Mouse (Mus musculus) limb, embryonic 11.5 days (tissue): Measurements from ENCODE around the gene Susd1. TPM values are rescaled to one million over a fixed set of nuclear protein-coding genes. Genes with fewer than 3 reads are reported as not detected.

ENCODE experiments used
- ATAC-seq: fragments of 200-750 bp; cut with Nextera tagmentation; 2 replicates; pipeline ENCODE4 v1.8.0; 2017; ENCODE audit warnings: low read depth; ENCODE audit not compliant: insufficient number of reproducible peaks, low FRiP score, low TSS enrichment
- DNase-seq: peaks from one replicate; pipeline ENCODE4 v3.0.0-alpha.2; 2015; ENCODE audit warnings: low spot score
- H3K27ac ChIP-seq: fragments of 300-500 bp; sonication (generic); replicated peaks from 2 replicates; pipeline ENCODE4 v1.5.1; 2014; ENCODE audit warnings: low read depth, mild to moderate bottlenecking, low read length
- H3K27me3 ChIP-seq: fragments of 300-500 bp; sonication (generic); 2 replicates; pipeline ENCODE4 v1.6.1; 2014; ENCODE audit warnings: mild to moderate bottlenecking, low read length, mixed read lengths; ENCODE audit not compliant: control insufficient read depth, insufficient read depth
- H3K36me3 ChIP-seq: fragments of 300-500 bp; sonication (generic); 2 replicates; pipeline ENCODE4 v1.6.1; 2014; ENCODE audit warnings: mild to moderate bottlenecking, low read length, moderate library complexity, mixed read lengths; ENCODE audit not compliant: control insufficient read depth, insufficient read depth
- H3K4me1 ChIP-seq: fragments of 300-500 bp; sonication (generic); 2 replicates; pipeline ENCODE4 v1.6.1; 2014; ENCODE audit warnings: low read length, mixed read lengths; ENCODE audit not compliant: control insufficient read depth, insufficient read depth
- H3K4me2 ChIP-seq: fragments of 300-500 bp; sonication (generic); 2 replicates; pipeline ENCODE4 v1.6.1; 2014; ENCODE audit warnings: low read depth, mild to moderate bottlenecking, moderate library complexity; ENCODE audit not compliant: severe bottlenecking
- H3K4me3 ChIP-seq: fragments of 300-500 bp; sonication (generic); 2 replicates; pipeline ENCODE4 v1.5.1; 2014; ENCODE audit warnings: low read depth, low read length
- H3K9ac ChIP-seq: fragments of 300-500 bp; sonication (generic); 2 replicates; pipeline ENCODE4 v1.6.1; 2014; ENCODE audit warnings: mild to moderate bottlenecking, low read length
- H3K9me3 ChIP-seq: fragments of 300-500 bp; sonication (generic); 2 replicates; pipeline ENCODE4 v1.6.1; 2016; ENCODE audit warnings: low read length; ENCODE audit not compliant: control insufficient read depth
- WGBS: fragments of 180-500 bp; shearing (Covaris S2); extraction: QIAGEN DNeasy Blood & Tissue Kit; methylation state at CpG from one replicate; pipeline ENCODE4 v1.1.7; 2014; 5-methylcytosine and 5-hydroxymethylcytosine counted together
- polyA plus RNA-seq: library from polyadenylated mRNA; unstranded; fragments of >200 nt; fragmentation: Nextera tagmentation; extraction: Ambion mirVana; gene quantifications from 2 replicates; pipeline ENCODE4 v1.2.1, GENCODE M21; 2014

Gene Susd1
- polyA plus RNA-seq, 1 experiment from 2014 or later = 0.99 TPM

DNA sequence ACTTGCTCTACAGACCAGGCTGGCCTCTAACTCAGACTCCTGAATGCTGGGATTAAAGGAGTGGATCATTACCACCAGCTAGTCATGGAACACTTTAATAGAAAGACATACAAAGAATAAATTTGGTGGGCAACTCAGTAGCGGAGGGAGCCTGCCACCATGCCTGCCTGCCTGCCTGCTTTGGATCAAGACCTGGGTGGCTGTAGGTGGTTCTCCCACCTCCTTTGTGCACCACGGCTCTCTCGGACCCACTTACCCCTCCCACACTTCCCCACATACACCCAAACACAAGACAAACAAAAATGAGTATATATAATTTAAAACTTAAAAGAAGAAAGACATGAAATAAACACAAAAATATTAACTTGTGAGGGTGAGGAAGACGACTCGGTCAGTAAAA lies 18.7 kb upstream of the Susd1 start:
- no peaks in the 10 kb centered on the region for H3K9me3 ChIP-seq
- H3K27ac ChIP-seq = no peak overlapping the region
- H3K4me2 ChIP-seq = no peak overlapping the region
- no peak overlapping the region for H3K4me3 ChIP-seq
- H3K9ac ChIP-seq = no peak overlapping the region
- 0 out of 2 replicates have a peak, but pooled peaks cover 2% of the 10 kb centered on the region for H3K4me1 ChIP-seq
- DNase-seq = no peak
- H3K36me3 ChIP-seq = no peaks in the 10 kb centered on the region
- H3K27me3 ChIP-seq = no peaks in the 10 kb centered on the region
- ATAC-seq = no peak
- 90% methylated on average over 5 of the region's 5 CpGs for WGBS

- no peaks in the 10 kb centered on the region for H3K36me3 ChIP-seq
- ATAC-seq = no peak
Measured at GRCm38 (mm10) chr4:59455465-59455864, 17.0 kb upstream of the Susd1 start.

DNA sequence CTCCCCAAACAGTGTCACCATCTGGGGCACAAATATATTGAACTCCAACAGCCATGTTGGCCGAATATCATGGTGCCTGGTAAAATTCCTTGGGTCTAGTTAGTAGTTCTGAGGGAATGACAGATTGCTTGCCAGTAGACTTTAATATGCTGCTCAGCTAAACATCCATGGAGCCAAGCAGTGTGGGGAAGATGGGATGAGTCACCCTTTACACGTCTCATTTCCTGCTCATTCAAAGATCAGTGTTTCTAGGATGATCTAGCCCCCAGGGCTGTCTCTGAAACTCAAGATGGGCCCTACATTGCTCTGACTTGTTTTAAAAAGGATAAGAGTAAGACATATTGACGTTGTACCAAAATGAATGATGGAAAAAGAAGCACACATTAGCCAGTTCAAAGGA lies 15.6 kb upstream of the Susd1 start:
- Histone ChIP-seq H3K36me3 (no peaks in the 10 kb centered on the region), H3K4me3 (no peak overlapping the region), H3K27me3 (no peaks in the 10 kb centered on the region), H3K27ac (no peak overlapping the region), H3K4me2 (no peak overlapping the region), H3K9me3 (no peaks in the 10 kb centered on the region), H3K4me1 (no peaks in the 10 kb centered on the region), H3K9ac (no peak overlapping the region)
- WGBS = 70% methylated on average over 3 of the region's 3 CpGs
- no peak for DNase-seq
- ATAC-seq = no peak

More at GRCm38 (mm10) chr4:59455465-59455864, 17.0 kb upstream of the Susd1 start:
- WGBS = 57% methylated on average over 2 of the region's 2 CpGs
- no peak overlapping the region for H3K9ac ChIP-seq
- no peak overlapping the region for H3K4me3 ChIP-seq
- H3K27ac ChIP-seq = no peak overlapping the region
- no peak overlapping the region for H3K4me2 ChIP-seq
- H3K9me3 ChIP-seq = no peaks in the 10 kb centered on the region
- 0 out of 2 replicates have a peak, but pooled peaks cover 2% of the 10 kb centered on the region for H3K4me1 ChIP-seq
- H3K27me3 ChIP-seq = no peaks in the 10 kb centered on the region
- DNase-seq = peak; percentile 19

DNA sequence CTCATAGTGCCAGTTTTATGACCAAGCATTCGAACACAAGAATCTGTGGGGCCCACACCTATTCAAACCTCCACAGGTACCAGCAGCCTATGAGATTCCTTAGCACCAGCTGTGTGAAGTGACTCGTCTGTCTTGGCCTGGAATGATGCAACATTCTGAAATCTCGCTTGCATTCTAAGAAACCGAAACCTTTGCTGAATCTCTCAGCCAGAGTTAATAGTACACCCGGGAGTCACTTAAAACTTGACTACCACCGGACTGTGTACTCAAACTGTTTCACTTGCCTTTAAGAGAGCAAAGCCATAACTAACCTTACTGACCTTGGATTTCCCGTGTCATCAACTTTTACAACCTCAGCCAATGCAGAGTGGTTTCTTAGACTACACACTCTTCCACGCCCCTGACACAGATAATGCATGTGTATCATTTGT lies 14.1 kb upstream of the Susd1 start:
- no peak overlapping the region for H3K27ac ChIP-seq
- H3K36me3 ChIP-seq = no peaks in the 10 kb centered on the region
- H3K9me3 ChIP-seq = no peaks in the 10 kb centered on the region
- H3K4me1 ChIP-seq = no peaks in the 10 kb centered on the region
- no peak for ATAC-seq
- H3K4me3 ChIP-seq = no peak overlapping the region
- DNase-seq = no peak
- no peak overlapping the region for H3K4me2 ChIP-seq
- no peaks in the 10 kb centered on the region for H3K27me3 ChIP-seq
- WGBS = 55% methylated on average over 8 of the region's 8 CpGs
- no peak overlapping the region for H3K9ac ChIP-seq

DNA sequence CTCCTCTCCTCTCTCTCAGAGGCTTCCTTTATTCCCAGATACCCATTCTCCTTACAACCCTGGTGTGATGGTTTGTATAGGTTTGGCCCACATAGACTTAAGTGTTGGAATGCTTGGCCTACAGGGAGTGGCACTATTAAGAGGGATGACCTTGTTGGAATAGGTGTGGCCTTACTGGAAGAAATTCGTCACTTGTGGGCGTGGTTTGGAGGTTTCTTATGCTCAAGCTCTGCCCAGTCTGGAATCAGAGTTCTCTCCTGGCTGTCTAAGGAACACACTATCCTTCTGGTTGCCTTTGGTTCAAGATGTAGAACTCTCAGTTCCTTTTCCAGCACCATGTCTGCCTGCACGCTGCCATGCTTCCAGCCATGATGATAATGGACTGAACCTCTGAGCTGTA lies 12.5 kb upstream of the Susd1 start:
- WGBS = 84% methylated on average over 3 of the region's 3 CpGs
- ATAC-seq (no peak), DNase-seq (no peak)
- Histone ChIP-seq H3K36me3 (no peaks in the 10 kb centered on the region), H3K4me3 (no peak overlapping the region), H3K9me3 (no peaks in the 10 kb centered on the region; the same call in 1 of the 2 replicates), H3K4me2 (no peak overlapping the region), H3K27me3 (no peaks in the 10 kb centered on the region), H3K9ac (no peak overlapping the region), H3K27ac (no peak overlapping the region), H3K4me1 (no peaks in the 10 kb centered on the region)

- Histone ChIP-seq H3K27ac (no peak overlapping the region), H3K36me3 (no peaks in the 10 kb centered on the region), H3K9ac (no peak overlapping the region), H3K4me1 (0 out of 2 replicates have a peak, but pooled peaks cover 3% of the 10 kb centered on the region), H3K9me3 (no peaks in the 10 kb centered on the region; the same call in 1 of the 2 replicates), H3K4me2 (no peak overlapping the region), H3K27me3 (no peaks in the 10 kb centered on the region), H3K4me3 (no peak overlapping the region)
- DNase-seq (no peak), ATAC-seq (no peak)
- WGBS = 82% methylated on average over 6 of the region's 6 CpGs
Measured at GRCm38 (mm10) chr4:59450234-59450854, 11.9 kb upstream of the Susd1 start.

DNA sequence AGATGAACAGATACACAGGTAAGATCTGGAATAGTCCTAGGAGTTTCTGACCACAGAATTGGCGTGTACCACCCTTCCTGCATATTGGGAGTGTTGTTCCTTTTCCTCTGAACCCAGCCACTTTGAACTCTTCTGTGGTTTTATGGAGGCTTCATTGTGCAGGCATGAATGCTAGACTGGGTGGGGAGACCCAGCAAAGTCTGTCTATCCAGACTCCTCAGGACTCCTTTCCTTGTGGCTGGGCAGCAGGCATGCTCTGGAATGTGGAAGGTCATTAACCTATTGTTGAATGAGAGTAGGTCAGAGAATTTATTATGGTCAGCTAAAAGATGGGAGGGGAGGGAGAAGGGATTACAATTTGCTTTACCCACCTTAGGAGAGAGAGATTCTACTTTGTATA lies 8.9 kb upstream of the Susd1 start:
- 85% methylated on average over 1 of the region's 1 CpGs for WGBS
- Histone ChIP-seq H3K4me3 (no peak overlapping the region), H3K9me3 (no peaks in the 10 kb centered on the region; the same call in 1 of the 2 replicates), H3K9ac (no peak overlapping the region), H3K27me3 (no peaks in the 10 kb centered on the region), H3K4me1 (0 out of 2 replicates have a peak, but pooled peaks cover 3% of the 10 kb centered on the region), H3K36me3 (no peaks in the 10 kb centered on the region), H3K27ac (no peak overlapping the region), H3K4me2 (no peak overlapping the region)
- DNase-seq = no peak
- no peak for ATAC-seq

DNA sequence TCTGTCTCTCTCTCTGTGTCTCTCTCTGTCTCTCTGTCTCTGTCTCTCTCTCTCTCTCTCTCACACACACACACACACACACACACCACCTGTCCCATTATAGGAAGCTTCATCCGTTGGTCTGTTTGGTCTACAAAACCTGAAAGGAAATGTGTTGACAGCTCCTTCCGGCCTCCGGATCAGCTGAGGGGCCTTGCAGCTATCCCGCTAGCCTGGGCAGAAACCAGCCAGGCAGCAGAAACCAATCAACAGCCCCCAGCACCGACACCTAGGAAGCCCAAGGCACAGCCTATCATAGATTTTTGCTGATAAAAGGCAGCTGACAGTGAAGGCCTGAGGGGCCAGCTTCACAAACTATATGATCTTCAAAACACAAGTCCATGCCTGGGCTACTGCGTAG lies 7.1 kb upstream of the Susd1 start:
- no peak overlapping the region for H3K27ac ChIP-seq
- H3K27me3 ChIP-seq = no peaks in the 10 kb centered on the region
- no peak overlapping the region for H3K4me3 ChIP-seq
- DNase-seq (no peak), ATAC-seq (no peak)
- H3K36me3 ChIP-seq = no peaks in the 10 kb centered on the region
- no peaks in the 10 kb centered on the region; the same call in 1 of the 2 replicates for H3K9me3 ChIP-seq
- WGBS = 61% methylated on average over 6 of the region's 6 CpGs
- H3K9ac ChIP-seq = no peak overlapping the region
- H3K4me1 ChIP-seq = 0 out of 2 replicates have a peak, but pooled peaks cover 3% of the 10 kb centered on the region
- no peak overlapping the region for H3K4me2 ChIP-seq

DNA sequence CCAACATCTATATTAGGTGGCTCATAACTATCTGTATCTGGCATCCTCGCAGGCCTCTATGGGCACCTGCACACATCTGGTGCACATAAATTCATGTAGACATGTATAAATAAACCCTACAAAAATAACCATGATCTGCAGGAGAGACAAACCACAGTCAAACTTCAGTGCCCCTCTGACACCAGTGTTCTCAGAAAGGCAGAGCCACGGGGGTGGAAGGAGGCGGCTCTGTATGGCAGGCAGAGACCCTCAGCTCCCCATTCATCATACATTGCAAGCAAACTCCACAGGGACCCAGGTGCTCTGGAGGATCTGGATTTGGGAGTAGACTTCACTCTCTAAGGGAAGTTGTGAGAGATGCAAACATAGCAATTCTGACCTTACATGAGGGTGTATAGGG lies 6.6 kb upstream of the Susd1 start:
- H3K4me1 ChIP-seq = 0 out of 2 replicates have a peak, but pooled peaks cover 3% of the 10 kb centered on the region
- WGBS = 73% methylated on average over 3 of the region's 3 CpGs
- H3K4me2 ChIP-seq = no peak overlapping the region
- H3K27ac ChIP-seq = no peak overlapping the region
- DNase-seq (no peak), ATAC-seq (no peak)
- no peaks in the 10 kb centered on the region for H3K36me3 ChIP-seq
- no peaks in the 10 kb centered on the region; the same call in 1 of the 2 replicates for H3K9me3 ChIP-seq
- H3K9ac ChIP-seq = no peak overlapping the region
- no peaks in the 10 kb centered on the region for H3K27me3 ChIP-seq
- no peak overlapping the region for H3K4me3 ChIP-seq
